Mouse (Mus musculus) T-cell, adult 2 months (primary cell): ENCODE data around the gene Osbpl10.
"Not testable (repeated sequence)": the region's sequence is repeated elsewhere in the genome, so short reads cannot be mapped to it uniquely, and the experiment has no call there.

Experiments
- DNase-seq: peaks from one replicate; pipeline ENCODE4 v3.0.0; 2022; ENCODE audit warnings: low spot score

Gene Osbpl10

GRCm38 (mm10) chr9:114978281-114979111, at the start of gene Osbpl10:
Gene Osbpl10 (plus strand): TSS chr9:114978569.
- DNase-seq: no peak

GRCm38 (mm10) chr9:114930464-114931090, 47.8 kb upstream of the Osbpl10 start:
- no peak for DNase-seq

- no peak for DNase-seq
These were observed 45.8 kb upstream of the Osbpl10 start for GRCm38 (mm10) chr9:114932607-114933006.

- no peak for DNase-seq
These were observed 45.2 kb upstream of the Osbpl10 start for GRCm38 (mm10) chr9:114933037-114933722.

- peak; percentile 90 for DNase-seq
These were observed 44.6 kb upstream of the Osbpl10 start, which contains the start of gene Gpd1l for GRCm38 (mm10) chr9:114933723-114934171. Gene Gpd1l (minus strand): TSS chr9:114933987.

- peak; percentile 55 for DNase-seq
These were observed 44.1 kb upstream of the Osbpl10 start for GRCm38 (mm10) chr9:114934231-114934630.

GRCm38 (mm10) chr9:114935321-114935720, 43.0 kb upstream of the Osbpl10 start:
- DNase-seq: no peak

- DNase-seq: no peak
These were observed 41.7 kb upstream of the Osbpl10 start for GRCm38 (mm10) chr9:114936687-114937086.

- DNase-seq: no peak
These were observed 33.7 kb upstream of the Osbpl10 start for GRCm38 (mm10) chr9:114944642-114945041.

GRCm38 (mm10) chr9:114945576-114945975, 32.8 kb upstream of the Osbpl10 start:
- DNase-seq: no peak

GRCm38 (mm10) chr9:114948395-114948794, 30.0 kb upstream of the Osbpl10 start:
- DNase-seq: peak; percentile 19

- no peak for DNase-seq
These were observed 25.5 kb upstream of the Osbpl10 start for GRCm38 (mm10) chr9:114952866-114953265.

GRCm38 (mm10) chr9:114955340-114955739, 23.0 kb upstream of the Osbpl10 start:
- DNase-seq: no peak

GRCm38 (mm10) chr9:114956945-114957344, 21.4 kb upstream of the Osbpl10 start:
- no peak for DNase-seq

- DNase-seq: no peak
These were observed 18.2 kb upstream of the Osbpl10 start for GRCm38 (mm10) chr9:114960043-114960789.

- DNase-seq: no peak
These were observed 17.5 kb upstream of the Osbpl10 start for GRCm38 (mm10) chr9:114960844-114961243.

- DNase-seq: no peak
These were observed 14.3 kb upstream of the Osbpl10 start for GRCm38 (mm10) chr9:114964093-114964492.

GRCm38 (mm10) chr9:114966286-114966685, 12.1 kb upstream of the Osbpl10 start:
- DNase-seq: not testable (repeated sequence)

- DNase-seq: no peak
These were observed 698 bp upstream of the Osbpl10 start for GRCm38 (mm10) chr9:114977461-114978280.

GRCm38 (mm10) chr9:114979969-114980368, 1.6 kb downstream of the Osbpl10 start:
- no peak for DNase-seq
